Mouse (Mus musculus): ENCODE results near the gene Dpp6. TPM values are rescaled to one million over a fixed set of nuclear protein-coding genes. Genes with fewer than 3 reads are reported as not detected.

Dpp6 gene
- polyA plus RNA-seq, 1 experiment from 2014 or later, result 2.6 TPM

- Histone ChIP-seq H3K36me3 (ENCODE audit: control insufficient read depth, insufficient read depth, low read length) (no peaks in the 10 kb centered on the region), H3K27ac (ENCODE audit: low read depth, low read length) (no peak overlapping the region), H3K27me3 (ENCODE audit: control insufficient read depth, insufficient read depth, low read length) (no peaks in the 10 kb centered on the region), H3K4me1 (ENCODE audit: control insufficient read depth, insufficient read depth, low read length) (no peaks in the 10 kb centered on the region), H3K9ac (ENCODE audit: low read depth, low read length) (no peak overlapping the region), H3K9me3 (ENCODE audit: control insufficient read depth, low read length) (no peaks in the 10 kb centered on the region), H3K4me3 (ENCODE audit: low read length) (no peak overlapping the region), H3K4me2 (replicated peaks; ENCODE audit: low read depth, low read length) (no peak overlapping the region)
- WGBS, result 30% methylated on average over 2 of the region's 2 CpGs
- no peak for ATAC-seq (ENCODE audit: low FRiP score, low TSS enrichment)
These were observed 218.9 kb downstream of the Dpp6 start for GRCm38 (mm10) chr5:27035891-27036290.

GRCm38 (mm10) chr5:27037796-27038195 is 220.8 kb downstream of the Dpp6 start:
- WGBS, result 76% methylated on average over 5 of the region's 5 CpGs
- no peak overlapping the region for H3K4me2 ChIP-seq (replicated peaks; ENCODE audit: low read depth, low read length)
- no peaks in the 10 kb centered on the region for H3K9me3 ChIP-seq (ENCODE audit: control insufficient read depth, low read length)
- no peak overlapping the region for H3K9ac ChIP-seq (ENCODE audit: low read depth, low read length)
- H3K27me3 ChIP-seq (ENCODE audit: control insufficient read depth, insufficient read depth, low read length), result no peaks in the 10 kb centered on the region
- no peak overlapping the region for H3K4me3 ChIP-seq (ENCODE audit: low read length)
- ATAC-seq (ENCODE audit: low FRiP score, low TSS enrichment), result no peak
- no peaks in the 10 kb centered on the region for H3K4me1 ChIP-seq (ENCODE audit: control insufficient read depth, insufficient read depth, low read length)
- no peaks in the 10 kb centered on the region for H3K36me3 ChIP-seq (ENCODE audit: control insufficient read depth, insufficient read depth, low read length)
- no peak overlapping the region for H3K27ac ChIP-seq (ENCODE audit: low read depth, low read length)

GRCm38 (mm10) chr5:27048167-27048566 is 231.2 kb downstream of the Dpp6 start:
- Histone ChIP-seq H3K4me2 (replicated peaks; ENCODE audit: low read depth, low read length) (no peak overlapping the region), H3K4me3 (ENCODE audit: low read length) (no peak overlapping the region), H3K27ac (ENCODE audit: low read depth, low read length) (no peak overlapping the region), H3K9ac (ENCODE audit: low read depth, low read length) (no peak overlapping the region), H3K36me3 (ENCODE audit: control insufficient read depth, insufficient read depth, low read length) (no peaks in the 10 kb centered on the region), H3K27me3 (ENCODE audit: control insufficient read depth, insufficient read depth, low read length) (peaks cover 21% of the 10 kb centered on the region), H3K4me1 (ENCODE audit: control insufficient read depth, insufficient read depth, low read length) (peaks cover 3% of the 10 kb centered on the region; the same call in 1 of the 2 replicates), H3K9me3 (ENCODE audit: control insufficient read depth, low read length) (no peaks in the 10 kb centered on the region)
- ATAC-seq (ENCODE audit: low FRiP score, low TSS enrichment), result no peak
- 21% methylated on average over 7 of the region's 7 CpGs for WGBS

GRCm38 (mm10) chr5:27048926-27049325 is 231.9 kb downstream of the Dpp6 start:
- H3K4me1 ChIP-seq (ENCODE audit: control insufficient read depth, insufficient read depth, low read length), result peaks cover 3% of the 10 kb centered on the region; the same call in 1 of the 2 replicates
- 7% methylated on average over 9 of the region's 9 CpGs for WGBS
- no peak overlapping the region for H3K9ac ChIP-seq (ENCODE audit: low read depth, low read length)
- H3K4me2 ChIP-seq (replicated peaks; ENCODE audit: low read depth, low read length), result peak overlapping the region; percentile 71
- peaks cover 21% of the 10 kb centered on the region for H3K27me3 ChIP-seq (ENCODE audit: control insufficient read depth, insufficient read depth, low read length)
- H3K27ac ChIP-seq (ENCODE audit: low read depth, low read length), result no peak overlapping the region
- no peak for ATAC-seq (ENCODE audit: low FRiP score, low TSS enrichment)
- no peaks in the 10 kb centered on the region for H3K36me3 ChIP-seq (ENCODE audit: control insufficient read depth, insufficient read depth, low read length)
- H3K4me3 ChIP-seq (ENCODE audit: low read length), result peak overlapping the region; percentile 35
- no peaks in the 10 kb centered on the region for H3K9me3 ChIP-seq (ENCODE audit: control insufficient read depth, low read length)

GRCm38 (mm10) chr5:27049341-27050091 is 232.5 kb downstream of the Dpp6 start:
- H3K27me3 ChIP-seq (ENCODE audit: control insufficient read depth, insufficient read depth, low read length), result peaks cover 21% of the 10 kb centered on the region
- 3% methylated on average over 44 of the region's 55 CpGs for WGBS
- peak overlapping the region; percentile 35 for H3K4me3 ChIP-seq (ENCODE audit: low read length)
- no peaks in the 10 kb centered on the region for H3K9me3 ChIP-seq (ENCODE audit: control insufficient read depth, low read length)
- H3K27ac ChIP-seq (ENCODE audit: low read depth, low read length), result no peak overlapping the region
- peaks cover 3% of the 10 kb centered on the region; the same call in 1 of the 2 replicates for H3K4me1 ChIP-seq (ENCODE audit: control insufficient read depth, insufficient read depth, low read length)
- no peaks in the 10 kb centered on the region for H3K36me3 ChIP-seq (ENCODE audit: control insufficient read depth, insufficient read depth, low read length)
- no peak overlapping the region for H3K9ac ChIP-seq (ENCODE audit: low read depth, low read length)
- ATAC-seq (ENCODE audit: low FRiP score, low TSS enrichment), result no peak
- peak overlapping the region; percentile 71 for H3K4me2 ChIP-seq (replicated peaks; ENCODE audit: low read depth, low read length)

- WGBS, result 48% methylated on average over 3 of the region's 3 CpGs
These were observed 234.2 kb downstream of the Dpp6 start for GRCm38 (mm10) chr5:27051250-27051649.

DNA sequence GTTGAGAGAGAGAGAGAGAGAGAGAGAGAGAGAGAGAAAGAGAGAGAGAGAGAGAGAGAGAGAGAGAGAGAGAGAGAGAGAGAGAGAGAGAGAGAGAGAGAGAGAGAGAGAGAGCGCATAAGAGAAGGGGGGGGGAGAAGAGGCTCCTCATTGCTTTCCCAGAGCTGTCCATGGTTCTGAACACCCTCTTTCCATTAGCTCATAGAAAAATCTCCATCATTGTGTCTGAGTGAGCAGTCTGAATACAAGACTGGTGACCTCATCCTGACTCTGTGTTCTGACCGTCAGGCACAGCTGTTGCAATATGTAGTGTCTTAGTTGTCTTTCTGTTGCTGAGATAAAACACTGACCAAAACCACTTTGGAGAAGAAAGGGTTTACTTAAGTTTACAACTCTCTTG is 235.4 kb downstream of the Dpp6 start:
- no peak for ATAC-seq (ENCODE audit: low FRiP score, low TSS enrichment)
- no peak overlapping the region for H3K4me3 ChIP-seq (ENCODE audit: low read length)
- no peak overlapping the region for H3K9ac ChIP-seq (ENCODE audit: low read depth, low read length)
- no peaks in the 10 kb centered on the region for H3K9me3 ChIP-seq (ENCODE audit: control insufficient read depth, low read length)
- no peak overlapping the region for H3K27ac ChIP-seq (ENCODE audit: low read depth, low read length)
- peaks cover 21% of the 10 kb centered on the region for H3K27me3 ChIP-seq (ENCODE audit: control insufficient read depth, insufficient read depth, low read length)
- WGBS, result 24% methylated on average over 2 of the region's 2 CpGs
- no peak overlapping the region for H3K4me2 ChIP-seq (replicated peaks; ENCODE audit: low read depth, low read length)
- H3K4me1 ChIP-seq (ENCODE audit: control insufficient read depth, insufficient read depth, low read length), result peaks cover 3% of the 10 kb centered on the region; the same call in 1 of the 2 replicates
- H3K36me3 ChIP-seq (ENCODE audit: control insufficient read depth, insufficient read depth, low read length), result no peaks in the 10 kb centered on the region

More at GRCm38 (mm10) chr5:27051250-27051649, 234.2 kb downstream of the Dpp6 start:
- Histone ChIP-seq H3K9ac (ENCODE audit: low read depth, low read length) (no peak overlapping the region), H3K4me3 (ENCODE audit: low read length) (no peak overlapping the region), H3K4me2 (replicated peaks; ENCODE audit: low read depth, low read length) (no peak overlapping the region), H3K9me3 (ENCODE audit: control insufficient read depth, low read length) (no peaks in the 10 kb centered on the region), H3K4me1 (ENCODE audit: control insufficient read depth, insufficient read depth, low read length) (peaks cover 3% of the 10 kb centered on the region; the same call in 1 of the 2 replicates), H3K27me3 (ENCODE audit: control insufficient read depth, insufficient read depth, low read length) (peaks cover 21% of the 10 kb centered on the region), H3K36me3 (ENCODE audit: control insufficient read depth, insufficient read depth, low read length) (no peaks in the 10 kb centered on the region), H3K27ac (ENCODE audit: low read depth, low read length) (no peak overlapping the region)
- ATAC-seq (ENCODE audit: low FRiP score, low TSS enrichment), result no peak

DNA sequence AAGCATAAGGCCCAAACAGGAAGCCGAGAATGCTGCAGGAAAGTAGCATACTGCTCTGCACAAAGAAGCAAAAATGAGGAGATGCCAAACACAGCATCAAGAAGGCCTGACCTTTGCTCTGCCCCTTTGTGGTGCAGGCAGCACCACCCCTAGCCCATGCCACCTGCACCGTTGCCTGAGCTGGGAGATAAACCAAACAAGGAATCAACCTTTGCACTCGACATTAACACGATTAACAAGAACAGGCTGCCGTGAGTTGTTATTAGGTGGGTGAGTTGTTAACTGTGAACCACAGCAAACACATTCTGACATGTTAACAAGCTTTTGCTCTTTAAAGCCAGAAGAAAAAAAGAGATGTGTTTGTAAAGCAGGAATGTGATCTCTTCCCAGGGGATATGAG is 239.4 kb downstream of the Dpp6 start:
- ATAC-seq (ENCODE audit: low FRiP score, low TSS enrichment), result no peak
- H3K4me2 ChIP-seq (replicated peaks; ENCODE audit: low read depth, low read length), result no peak overlapping the region

DNA sequence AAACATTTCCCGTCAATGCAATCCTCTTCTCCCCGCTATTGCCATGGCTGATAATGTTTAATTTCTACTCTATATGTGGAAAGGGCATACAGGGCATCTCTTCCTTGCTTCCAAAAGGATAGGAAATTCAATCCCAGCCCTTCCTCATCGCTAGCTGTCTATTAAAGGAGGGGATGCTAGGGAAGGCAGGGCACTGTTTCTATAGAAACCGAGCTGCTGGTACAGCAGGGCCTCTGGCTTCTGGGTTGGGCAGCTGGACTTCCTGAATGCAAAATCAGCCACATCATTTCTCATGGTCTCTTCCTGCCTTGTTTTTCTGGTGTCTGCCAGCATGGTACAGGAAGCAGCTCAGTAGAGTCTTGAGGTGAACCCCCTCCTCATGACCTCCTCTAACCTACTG is 243.1 kb downstream of the Dpp6 start:
- H3K4me2 ChIP-seq (replicated peaks; ENCODE audit: low read depth, low read length), result no peak overlapping the region

More for the DNA sequence above, 239.4 kb downstream of the Dpp6 start:
- H3K27ac ChIP-seq (ENCODE audit: low read depth, low read length), result no peak overlapping the region
- no peaks in the 10 kb centered on the region for H3K9me3 ChIP-seq (ENCODE audit: control insufficient read depth, low read length)
- no peak overlapping the region for H3K4me3 ChIP-seq (ENCODE audit: low read length)
- 50% methylated on average over 5 of the region's 5 CpGs for WGBS
- no peaks in the 10 kb centered on the region for H3K4me1 ChIP-seq (ENCODE audit: control insufficient read depth, insufficient read depth, low read length)
- no peaks in the 10 kb centered on the region for H3K36me3 ChIP-seq (ENCODE audit: control insufficient read depth, insufficient read depth, low read length)
- H3K9ac ChIP-seq (ENCODE audit: low read depth, low read length), result no peak overlapping the region
- no peaks in the 10 kb centered on the region for H3K27me3 ChIP-seq (ENCODE audit: control insufficient read depth, insufficient read depth, low read length)

More for the DNA sequence above, 243.1 kb downstream of the Dpp6 start:
- ATAC-seq (ENCODE audit: low FRiP score, low TSS enrichment), result no peak
- H3K27me3 ChIP-seq (ENCODE audit: control insufficient read depth, insufficient read depth, low read length), result no peaks in the 10 kb centered on the region
- WGBS, result 79% methylated on average over 4 of the region's 4 CpGs
- H3K27ac ChIP-seq (ENCODE audit: low read depth, low read length), result no peak overlapping the region
- H3K9me3 ChIP-seq (ENCODE audit: control insufficient read depth, low read length), result no peaks in the 10 kb centered on the region
- H3K9ac ChIP-seq (ENCODE audit: low read depth, low read length), result no peak overlapping the region
- no peaks in the 10 kb centered on the region for H3K36me3 ChIP-seq (ENCODE audit: control insufficient read depth, insufficient read depth, low read length)
- H3K4me1 ChIP-seq (ENCODE audit: control insufficient read depth, insufficient read depth, low read length), result no peaks in the 10 kb centered on the region
- no peak overlapping the region for H3K4me3 ChIP-seq (ENCODE audit: low read length)

Measured in kidney, embryonic 14.5 days (tissue).